Mouse (Mus musculus) MN1 (cell line): ENCODE measurements at regions not wholly inside any gene's neighbourhood (a gene's known extent, or its start where the extent isn't known, plus 50 kb on each side); places are given as distances from the start of the nearest gene placed in this dataset.
A peak's percentile ranks its signal among the peaks of the same experiment; 100 is the strongest.

ENCODE experiments used
- DNase-seq: peaks from one replicate; pipeline ENCODE4 v3.0.0-alpha.2; 2016; ENCODE audit warnings: low spot score

DNA sequence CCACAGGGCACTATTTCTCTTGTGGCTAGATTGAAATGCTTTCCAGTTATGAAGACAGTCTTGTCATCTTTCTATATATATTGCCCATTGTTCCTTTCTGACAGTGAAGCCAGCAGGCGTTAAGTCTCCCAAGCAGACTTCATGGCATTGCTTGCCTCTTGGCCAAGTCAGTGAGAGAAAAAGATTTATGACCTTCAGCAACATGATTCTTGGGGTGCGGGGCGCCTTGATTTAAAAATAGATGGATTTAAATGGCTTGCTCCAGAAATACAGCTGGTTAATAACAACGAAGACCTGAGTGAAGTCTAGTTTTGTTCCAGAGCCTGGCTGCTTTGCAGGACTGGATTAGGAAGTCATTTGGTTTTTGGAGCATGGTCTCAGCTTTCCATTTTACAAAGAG is 475.2 kb upstream of the Gm26657 start:
- no peak for DNase-seq

DNA sequence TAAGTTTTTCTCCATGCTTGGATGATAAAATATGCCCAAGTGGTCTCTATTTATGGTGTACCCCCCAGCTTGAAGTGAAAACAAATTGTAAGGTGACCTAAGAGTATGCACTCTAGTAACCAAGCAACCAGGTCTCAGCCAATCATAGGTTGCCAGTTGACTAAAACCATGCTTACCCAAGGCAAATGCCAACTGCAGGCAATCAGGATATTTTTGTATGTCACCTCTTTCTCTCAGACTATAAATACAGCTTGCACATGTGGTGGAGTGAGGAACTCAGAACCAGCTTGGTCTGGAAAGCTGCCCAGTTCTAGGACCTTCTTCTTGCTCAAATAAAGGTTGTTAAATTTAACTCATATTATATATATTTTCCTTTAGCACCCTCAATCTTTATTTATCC is 476.0 kb upstream of the Gm26657 start:
- DNase-seq, result no peak

DNA sequence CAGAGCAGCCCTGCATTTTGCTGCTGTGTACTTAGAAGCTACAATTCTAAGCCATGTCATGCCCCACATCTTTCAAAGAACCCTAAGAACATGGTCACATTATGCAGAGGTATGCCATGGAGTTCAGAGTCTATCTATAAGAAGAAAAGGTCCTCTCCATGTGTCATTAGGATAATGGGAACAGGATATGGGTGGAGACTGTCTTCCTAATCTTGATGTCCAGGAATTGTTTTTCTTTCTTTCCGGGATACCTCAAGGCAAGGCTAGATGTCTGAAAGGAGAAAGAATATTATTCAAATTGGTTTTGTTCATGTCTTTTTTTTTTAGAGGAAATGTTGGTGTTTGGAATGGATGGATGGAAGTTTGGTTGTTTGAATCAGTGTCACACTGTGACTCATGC is 477.3 kb upstream of the Gm26657 start:
- DNase-seq, result no peak

DNA sequence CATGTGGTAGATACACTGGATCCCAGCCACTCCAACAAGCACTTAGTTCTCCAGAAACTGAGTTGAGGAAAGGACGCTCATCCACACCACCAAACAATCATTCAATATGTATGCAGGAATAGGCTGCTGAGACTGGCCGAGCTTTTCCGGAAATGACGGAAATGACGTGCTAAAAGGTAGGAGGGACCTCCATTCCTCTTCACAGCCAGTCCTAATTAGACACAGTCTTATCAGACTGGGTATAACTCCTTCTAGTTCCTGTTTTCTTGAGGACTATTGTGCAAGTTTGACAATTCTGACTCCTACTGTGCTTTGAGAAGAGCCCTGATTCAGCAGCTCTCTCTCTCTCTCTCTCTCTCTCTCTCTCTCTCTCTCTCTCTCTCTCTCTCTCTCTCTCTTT is 477.9 kb upstream of the Gm26657 start:
- no peak for DNase-seq

DNA sequence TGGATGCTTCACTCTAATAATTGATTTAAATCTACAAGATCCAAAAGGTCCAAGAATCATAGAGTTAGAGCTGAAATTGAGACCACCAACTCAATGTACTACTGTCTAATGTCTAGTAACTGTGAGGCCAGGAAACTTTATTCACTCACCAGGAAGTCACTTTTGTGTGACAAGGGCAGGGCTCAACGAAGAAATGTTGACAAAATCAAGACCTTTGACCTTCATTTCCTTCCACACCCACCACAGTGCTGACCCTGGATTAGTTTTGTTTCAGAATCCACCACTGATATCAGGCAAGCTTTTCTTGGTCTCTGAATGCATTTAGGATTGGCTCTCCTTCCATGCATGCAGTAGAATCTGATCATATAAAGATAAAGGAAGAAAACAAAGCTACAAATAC is 487.5 kb upstream of the Gm26657 start:
- no peak for DNase-seq

DNA sequence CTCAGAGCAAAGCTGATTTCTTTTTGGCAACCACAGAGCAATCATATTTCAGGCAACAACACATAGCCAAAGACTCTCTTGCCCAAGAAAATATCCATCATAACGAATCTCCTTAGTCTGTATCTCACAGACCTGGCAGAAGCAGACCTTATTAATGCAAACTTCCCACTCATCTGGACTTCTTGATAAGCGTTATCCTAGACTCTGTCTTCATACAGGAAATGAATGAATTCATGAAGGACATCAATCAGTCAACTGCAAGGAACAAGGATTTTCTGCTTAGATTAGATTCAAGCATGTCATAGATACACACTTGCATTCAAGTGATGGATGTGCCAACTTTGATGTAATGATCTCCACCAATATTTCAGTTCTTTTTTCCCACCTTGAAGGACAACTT is 488.1 kb upstream of the Gm26657 start:
- DNase-seq, result no peak

DNA sequence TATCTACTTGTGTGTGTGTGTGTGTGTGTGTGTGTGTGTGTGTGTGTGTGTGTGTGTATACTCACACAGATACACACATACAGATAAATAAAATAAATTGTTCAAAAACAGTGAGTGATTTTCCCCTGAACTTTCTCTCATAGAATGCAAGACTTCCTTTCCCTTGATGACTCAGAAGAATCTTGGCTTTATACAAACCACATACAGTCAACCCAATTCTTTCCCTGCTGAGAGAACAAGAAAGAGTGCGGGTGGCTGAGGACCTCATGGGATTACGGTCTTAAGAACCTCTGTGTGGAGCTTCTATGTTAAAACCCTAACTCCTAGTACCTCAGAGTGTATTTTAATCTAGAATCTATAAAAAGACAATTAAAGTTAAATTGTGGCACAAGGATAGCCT is 489.3 kb upstream of the Gm26657 start:
- no peak for DNase-seq

DNA sequence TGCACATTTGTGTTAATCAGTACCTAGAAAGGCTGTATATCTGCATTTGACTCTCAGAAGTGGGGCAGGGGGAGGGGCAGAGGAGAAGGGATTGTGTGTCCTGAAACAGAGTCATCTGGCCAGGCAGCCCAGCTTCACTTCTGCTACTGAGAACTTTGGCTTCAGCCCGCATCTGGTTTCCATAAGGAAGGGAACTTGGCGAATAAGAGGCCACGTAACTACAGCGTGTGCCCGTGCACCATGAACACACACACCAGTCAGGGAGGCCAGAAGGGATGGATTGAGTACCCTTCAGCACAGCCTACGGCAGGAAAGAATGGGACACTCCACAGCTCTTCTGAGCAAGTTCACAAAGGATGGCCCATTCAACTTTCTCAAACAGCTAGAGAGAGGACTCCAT is 496.0 kb upstream of the Gm26657 start:
- DNase-seq, result no peak

DNA sequence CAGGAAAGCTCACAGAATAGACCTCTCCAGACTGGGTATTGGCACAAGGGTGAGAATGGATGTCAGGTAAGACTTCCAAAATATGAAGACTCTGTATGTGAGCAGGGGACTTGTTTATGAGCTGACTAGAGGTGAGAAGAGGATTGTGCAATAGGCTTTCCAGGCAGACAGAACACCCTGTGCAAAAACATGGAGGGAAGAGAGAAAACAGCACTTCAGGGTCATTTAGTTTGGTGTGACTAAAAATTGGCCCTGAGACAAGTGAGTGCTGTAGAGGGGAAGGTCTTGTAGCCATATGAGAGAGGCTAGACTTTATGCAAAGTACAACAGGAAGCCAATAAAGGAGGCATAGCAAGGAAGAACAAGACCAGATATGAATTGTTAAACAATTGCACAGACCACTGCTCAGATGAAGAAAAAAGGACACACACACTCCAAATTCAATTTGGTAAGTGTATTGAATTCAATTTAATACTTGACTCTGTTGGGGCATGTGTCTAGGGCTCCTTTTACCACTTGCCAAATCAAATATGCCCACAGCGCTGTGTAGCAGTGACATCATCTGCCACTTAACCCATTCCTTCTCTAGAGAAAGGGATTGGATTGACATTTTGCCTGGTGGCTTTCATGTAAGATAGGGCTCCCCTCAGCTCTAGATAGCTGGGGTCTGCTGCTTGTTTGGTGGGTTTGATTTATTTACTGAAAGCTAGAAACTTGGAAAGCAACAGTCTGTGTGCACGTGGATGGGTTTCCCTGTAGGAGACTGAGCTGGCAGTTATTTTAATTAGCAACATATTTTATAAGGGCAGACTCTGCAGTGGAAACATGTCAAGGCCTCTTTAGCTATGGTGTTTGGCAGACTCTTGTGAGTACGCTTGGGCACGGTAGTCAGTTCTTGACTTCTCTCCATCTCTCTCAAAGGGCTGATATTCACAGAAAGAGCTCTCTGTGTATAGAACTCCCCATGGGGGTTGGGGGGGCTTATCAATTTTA is 501.1 kb upstream of the Gm26657 start:
- peak; percentile 68 for DNase-seq

DNA sequence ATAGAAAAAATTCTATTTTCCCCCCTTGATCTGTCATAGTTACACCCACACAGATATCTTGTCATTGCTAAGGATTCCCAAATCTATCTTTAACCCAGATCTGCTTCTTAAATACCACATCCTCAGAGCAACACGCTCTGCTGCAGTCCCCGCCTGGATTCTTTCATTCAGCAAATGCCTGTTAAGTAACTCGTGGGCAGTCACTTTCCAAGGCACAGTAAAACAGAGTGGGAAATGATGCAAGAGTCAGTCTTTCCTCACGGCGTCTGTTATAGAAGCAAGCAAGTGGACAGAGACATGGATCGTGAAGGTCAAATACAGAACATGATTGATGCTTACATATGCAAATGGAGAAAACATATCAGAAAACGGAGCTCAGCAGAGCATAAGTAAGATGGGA is 508.5 kb upstream of the Gm26657 start:
- DNase-seq, result peak; percentile 52

DNA sequence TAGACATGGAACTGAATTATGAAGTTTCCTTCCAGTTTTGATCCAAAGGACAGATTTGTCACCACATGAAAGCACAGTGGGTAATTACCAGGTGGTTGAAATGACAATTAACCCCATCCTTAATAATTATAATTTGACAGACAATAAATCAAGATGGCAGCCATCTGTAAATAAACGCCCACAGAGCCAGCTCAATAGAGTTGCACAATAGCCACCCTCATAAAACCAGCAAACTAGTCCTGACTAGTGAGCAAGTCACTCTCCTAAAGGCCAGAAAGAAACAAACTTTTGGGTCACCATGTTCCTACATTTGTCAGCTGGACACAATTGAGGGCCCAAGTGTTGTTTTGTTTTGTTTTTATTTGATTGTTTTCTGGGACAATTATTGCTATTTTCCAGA is 509.4 kb upstream of the Gm26657 start:
- DNase-seq, result no peak

DNA sequence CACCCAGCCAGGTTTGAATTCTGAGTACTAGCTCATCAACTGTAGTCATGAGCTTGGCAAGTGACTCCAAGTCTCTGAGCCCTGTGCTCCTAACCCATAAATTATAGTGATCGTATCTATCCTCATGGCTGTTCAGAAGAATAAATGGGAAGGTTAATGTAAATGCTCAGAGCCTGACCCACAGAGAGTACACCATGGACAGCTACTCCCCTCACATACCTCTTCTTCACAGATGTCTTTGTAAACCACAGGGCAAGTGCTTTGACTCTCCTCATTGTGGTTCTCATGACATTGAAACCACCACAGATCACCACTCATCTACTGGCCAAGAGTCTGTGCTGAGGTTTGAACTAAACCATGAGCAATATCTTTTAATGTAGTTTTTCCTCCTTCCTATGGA is 513.4 kb upstream of the Gm26657 start:
- no peak for DNase-seq

DNA sequence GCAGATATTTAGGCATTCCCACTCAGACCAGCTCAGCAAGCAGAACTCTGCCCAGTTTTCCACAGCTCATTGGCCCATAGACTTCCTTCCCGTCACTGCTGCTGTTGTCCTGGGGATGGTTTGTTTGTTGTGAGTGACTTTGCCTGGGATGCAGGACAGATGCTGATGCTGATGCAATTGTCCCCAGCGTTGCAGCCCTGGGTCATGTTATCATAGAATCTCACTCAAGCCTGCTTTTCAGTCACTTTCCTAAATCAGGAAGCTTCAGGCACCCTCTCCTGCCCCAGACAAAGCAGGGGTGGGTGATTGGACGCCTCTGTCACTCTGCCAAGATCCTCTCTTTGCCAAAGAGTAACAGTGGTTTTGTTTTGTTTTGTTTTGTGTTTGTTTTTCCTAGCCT is 515.3 kb upstream of the Gm26657 start:
- peak; percentile 82 for DNase-seq

DNA sequence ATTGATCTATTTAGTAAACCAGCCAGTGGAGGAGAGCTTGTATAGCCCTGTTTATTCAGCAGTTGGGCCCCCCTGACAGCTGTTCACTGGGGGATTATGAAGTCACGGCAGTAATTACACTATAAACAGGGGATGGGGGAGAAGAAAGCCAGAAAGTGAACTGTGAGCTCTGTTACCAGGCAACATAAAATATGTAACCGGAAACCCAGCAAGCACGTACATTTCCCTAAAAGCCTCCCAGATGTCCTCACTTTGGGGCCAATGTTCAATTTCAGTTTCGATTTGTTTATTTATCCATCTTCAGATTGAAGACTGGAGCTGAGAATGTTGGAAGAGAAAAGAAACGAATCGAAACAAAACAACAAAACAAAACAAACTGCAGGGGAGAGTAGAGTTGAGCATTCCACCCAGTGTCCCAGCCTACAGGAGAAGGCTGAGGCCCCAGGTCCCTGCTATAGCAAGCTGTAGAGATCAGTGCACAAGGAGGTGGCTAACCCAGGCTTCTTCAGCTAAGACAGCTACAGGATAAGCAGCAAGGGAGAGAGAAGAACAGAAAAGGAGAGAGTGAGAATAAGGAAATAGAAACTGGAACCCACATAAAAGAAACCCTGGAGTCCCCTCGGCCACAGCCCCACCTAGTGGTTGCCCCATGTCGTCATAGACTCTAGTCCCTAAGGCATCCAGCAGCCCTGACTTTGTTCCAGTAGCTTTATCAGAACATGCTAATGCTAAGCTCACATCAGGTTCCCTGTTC is 517.7 kb upstream of the Gm26657 start:
- DNase-seq, result peak; percentile 62

DNA sequence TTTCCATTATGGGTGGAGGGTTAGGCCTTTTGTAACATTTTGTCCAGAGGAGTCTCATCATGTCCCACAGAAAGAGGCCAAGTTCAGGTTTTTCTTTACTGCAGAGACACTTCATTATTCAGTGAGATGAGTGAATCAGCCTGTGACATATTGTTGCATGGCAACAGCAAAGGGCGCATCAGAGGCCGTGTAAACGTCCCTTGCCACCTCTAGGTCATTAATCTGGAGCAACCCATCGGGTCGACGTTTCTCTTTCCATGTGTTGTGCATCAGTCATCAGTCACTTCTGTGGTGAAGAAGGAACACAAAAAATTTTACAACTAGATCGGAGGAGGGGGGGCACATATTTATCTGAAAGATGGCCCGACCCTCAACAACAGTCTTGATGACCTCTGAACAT is 519.3 kb upstream of the Gm26657 start:
- no peak for DNase-seq

DNA sequence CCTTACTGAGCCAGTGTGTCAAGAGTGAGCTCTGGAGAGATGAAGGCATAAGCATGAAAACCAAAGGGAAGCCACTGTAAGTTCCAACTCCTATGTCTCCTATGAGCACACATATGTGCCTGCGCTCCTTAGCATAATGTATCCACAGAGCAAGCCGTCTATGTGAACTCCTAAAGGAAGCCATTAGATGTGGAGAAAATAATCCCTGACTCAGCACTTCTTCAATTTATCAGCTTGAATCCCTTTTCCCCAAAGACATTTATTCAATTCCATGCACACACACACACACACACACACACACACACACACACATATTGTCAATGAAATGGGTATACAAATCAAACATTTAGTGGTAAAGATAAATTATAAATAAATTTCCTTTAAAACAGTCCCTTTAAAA is 530.4 kb upstream of the Gm26657 start:
- no peak for DNase-seq

DNA sequence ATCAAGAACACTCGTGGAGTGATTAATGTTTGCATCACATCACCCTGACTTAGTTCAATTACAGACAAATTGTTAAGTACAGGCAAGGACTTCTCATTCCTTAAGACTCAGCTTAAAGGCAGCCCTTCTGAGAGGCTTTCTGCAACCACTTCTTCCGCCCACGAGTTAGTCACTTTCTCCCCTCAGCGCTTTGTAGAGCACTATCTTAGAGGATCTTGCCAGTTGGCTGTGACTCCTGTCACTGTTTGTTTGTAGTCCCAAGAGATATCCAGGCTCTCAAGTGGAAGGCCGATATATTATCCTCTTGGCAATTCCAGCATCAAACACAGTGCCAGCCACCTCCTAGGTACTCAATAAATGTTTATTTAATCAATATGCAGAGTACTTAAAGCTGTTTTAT is 532.1 kb upstream of the Gm26657 start:
- peak; percentile 35 for DNase-seq

DNA sequence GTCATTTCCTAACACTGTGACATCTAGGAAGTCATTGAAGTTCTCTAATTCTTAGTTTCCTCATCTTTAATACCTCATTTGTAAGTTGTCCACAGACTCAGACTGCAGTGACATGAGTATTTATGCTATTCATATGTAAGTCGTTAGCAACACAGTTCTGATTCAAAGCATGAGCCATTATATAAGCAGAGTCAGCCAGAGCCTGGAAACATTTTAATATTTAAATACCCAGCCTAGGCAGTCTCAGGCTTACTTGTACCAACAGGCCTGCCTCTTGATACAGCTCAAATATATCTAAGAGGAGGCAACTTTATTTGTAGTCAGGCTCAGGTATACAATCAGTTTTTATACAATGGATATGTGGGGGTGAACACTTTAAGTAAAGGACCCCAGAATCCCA is 534.8 kb upstream of the Gm26657 start:
- DNase-seq, result no peak

DNA sequence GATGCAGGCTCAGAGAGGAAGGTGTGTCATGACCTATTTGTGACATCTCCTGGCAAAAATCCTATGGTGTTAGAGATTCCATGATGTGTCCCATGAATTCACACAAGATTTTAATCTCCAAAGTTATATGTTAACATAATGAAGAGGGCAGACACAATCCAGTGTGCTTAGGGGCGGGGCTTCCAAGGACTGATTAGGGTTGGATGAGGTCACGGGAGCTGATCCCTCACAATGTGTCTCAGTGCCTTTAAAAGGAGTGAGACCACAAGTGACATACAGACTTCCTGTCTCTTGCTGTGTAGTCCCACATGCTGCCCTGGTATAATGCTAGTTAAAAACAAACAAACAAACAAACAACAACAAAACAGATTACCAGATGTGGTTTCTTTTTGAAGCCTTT is 546.5 kb upstream of the Gm26657 start:
- no peak for DNase-seq

DNA sequence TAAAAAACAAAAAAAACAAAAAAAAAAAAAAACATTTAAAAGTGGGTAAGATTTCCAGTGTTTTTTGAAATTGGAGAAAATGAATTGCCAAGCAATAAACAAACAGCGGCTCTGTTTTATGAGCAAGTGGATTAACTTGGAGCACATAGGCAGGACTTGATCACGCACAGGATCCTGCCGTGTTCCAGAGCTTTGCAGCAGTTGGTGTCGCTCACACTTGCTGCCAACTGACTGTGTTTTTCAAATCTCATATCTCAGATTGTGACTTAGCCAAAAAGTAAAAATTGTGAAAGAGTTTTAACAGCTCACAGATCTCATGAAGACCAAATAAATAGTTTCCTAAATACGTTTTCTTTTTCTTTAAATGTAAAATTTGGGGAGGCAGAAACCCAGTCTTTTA is 547.4 kb upstream of the Gm26657 start:
- DNase-seq, result no peak

DNA sequence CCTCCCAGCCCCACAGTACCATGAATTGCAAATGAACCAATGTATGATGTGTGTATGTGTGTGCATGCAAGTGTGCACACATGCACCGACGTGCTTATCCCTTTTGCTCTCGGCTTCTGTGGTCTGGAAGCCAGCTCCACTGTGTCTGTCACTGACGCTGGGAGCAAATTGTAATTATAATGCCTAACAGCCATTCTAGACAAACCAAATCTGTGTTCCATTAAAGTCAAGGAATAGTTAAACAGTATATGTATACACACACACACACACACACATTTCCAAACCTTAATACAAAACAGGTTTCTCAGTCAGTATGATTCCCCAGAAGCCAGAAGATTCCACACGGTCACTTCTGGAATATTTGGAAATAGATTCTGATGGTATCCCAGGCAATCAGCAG is 560.3 kb upstream of the Gm26657 start:
- no peak for DNase-seq

DNA sequence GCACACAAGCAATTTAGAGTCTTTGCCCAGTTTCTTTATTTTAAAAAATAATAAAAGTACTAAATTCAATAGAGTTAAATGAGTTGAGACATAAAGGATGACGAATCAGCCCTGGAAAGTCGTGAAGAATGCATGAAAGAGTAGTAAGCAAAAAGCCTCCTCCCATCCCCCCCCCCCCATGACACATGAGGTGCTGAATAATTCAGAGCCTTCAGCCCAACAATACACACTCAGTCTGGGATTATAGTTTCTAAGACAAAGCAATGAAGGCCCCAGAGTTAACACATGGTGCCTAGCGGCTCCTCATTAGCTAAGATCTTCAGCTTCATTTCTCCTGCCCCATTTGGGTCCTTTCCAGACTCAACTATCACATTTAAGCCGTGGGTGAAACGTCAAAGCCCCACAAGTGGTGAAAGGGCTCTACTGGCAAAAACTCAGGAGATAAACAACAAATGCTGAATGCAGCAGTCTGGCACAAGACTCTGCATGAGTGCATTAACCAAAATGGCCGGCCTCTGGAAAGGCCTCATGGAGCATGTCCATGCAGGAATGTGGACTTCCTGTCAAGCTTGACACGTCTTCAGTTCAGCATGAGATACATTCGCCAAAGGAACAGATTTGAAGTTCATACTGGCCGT is 560.9 kb upstream of the Gm26657 start:
- DNase-seq, result no peak

DNA sequence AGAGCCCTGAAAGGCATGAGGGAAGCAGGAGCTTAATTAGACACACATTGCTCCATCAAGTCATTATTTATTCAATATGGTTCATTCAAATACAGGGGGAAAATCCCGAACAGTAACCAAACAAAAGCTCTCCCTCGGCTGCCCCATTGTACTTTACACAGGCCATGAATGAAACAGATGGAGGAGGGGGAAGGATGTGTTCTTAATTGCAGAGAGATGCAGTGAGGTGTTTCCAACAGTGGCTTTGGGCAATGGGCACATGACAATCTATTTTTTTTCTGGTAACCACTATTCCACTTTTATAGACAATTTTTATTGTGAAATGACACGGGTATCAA is 578.6 kb upstream of the Gm26657 start:
- DNase-seq, result no peak
